9 mouse cellular contexts compared by ENCODE assay signal in the genomic region with DNA sequence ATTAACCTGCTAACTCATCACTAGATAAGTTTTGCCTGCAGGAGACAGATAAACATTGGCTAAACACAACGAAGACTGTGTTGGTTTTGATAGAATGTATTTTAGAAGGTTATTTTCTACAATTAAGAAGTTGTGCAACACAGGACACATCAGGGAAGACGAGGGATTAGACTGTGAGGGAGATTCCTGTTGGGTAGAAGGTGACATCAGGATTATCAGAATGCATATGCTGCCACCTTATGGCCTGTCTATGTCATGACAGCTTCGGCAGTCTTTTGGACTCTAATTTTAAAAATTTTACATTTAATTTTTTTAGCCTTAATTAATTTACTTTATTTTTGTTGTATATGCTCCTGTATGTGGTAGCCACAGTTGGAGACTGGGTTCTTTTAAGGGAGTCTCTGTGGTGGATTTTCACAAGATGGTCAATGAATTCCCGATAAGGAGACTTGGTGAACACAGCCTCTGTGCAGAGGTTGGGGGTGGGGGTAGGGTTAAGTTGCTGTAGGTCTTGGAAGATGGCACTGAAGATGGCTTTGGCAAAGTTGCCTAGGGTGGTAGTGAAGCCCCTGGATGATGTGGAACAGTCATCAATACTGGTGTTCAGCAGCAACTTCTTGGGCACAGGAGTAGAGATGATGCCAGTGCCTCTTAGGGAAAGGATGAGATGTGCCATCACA. TPM values are rescaled to one million over a fixed set of nuclear protein-coding genes. Genes with fewer than 3 reads are reported as not detected.
DNase-seq lines count a peak whose midpoint lies in the region; ATAC-seq and TF ChIP-seq lines count a peak whose summit lies in the region.
"Had no signal": no experiment of that assay in that cellular context is flagged by ENCODE, and none has a peak within 500 bp of the region (broad histone marks: within the 10 kb centered on the region; RNA-seq: fewer than 3 reads in every experiment).

No protein-coding gene starts in this region.

- whole genome bisulfite sequencing in forebrain, embryonic 11.5 days: 24% methylated on average over 4 of the region's 4 CpGs
- 26% methylated on average over 4 of the region's 4 CpGs for WGBS in forebrain, embryonic 15.5 days
- 17% methylated on average over 4 of the region's 4 CpGs for WGBS in thymus, adult 2 months

- TF ChIP-seq POLR2A in thymus, adult 2 months (IDR thresholded peaks at IDR 0.05; ENCODE audit: control insufficient read depth, extremely low read depth, insufficient read depth, low read length, poor library complexity): no peak

- no peak for ATAC-seq in forebrain, embryonic 11.5 days (replicated peaks; ENCODE audit: low FRiP score)
- no peak for ATAC-seq in forebrain, embryonic 15.5 days (replicated peaks)
- peak; percentile 68; the same call in 1 of the 2 replicates for ATAC-seq in megakaryocyte, adult 5-6 weeks (ENCODE audit: poor library complexity, severe bottlenecking)

- H3K4me3 ChIP-seq in forebrain, embryonic 11.5 days (ENCODE audit: low read depth, low read length): no peak overlapping the region
- no peak overlapping the region for H3K4me3 ChIP-seq in forebrain, embryonic 15.5 days
- no peak overlapping the region for H3K4me3 ChIP-seq in thymus, adult 2 months (ENCODE audit: control insufficient read depth, insufficient read depth, low read length)

- H3K27ac ChIP-seq in forebrain, embryonic 11.5 days (ENCODE audit: low read depth, low read length): no peak overlapping the region
- no peak overlapping the region for H3K27ac ChIP-seq in forebrain, embryonic 15.5 days (replicated peaks)
- H3K27ac ChIP-seq in thymus, adult 2 months (ENCODE audit: control insufficient read depth, insufficient read depth, low read length): no peak overlapping the region

- DNase-seq in forebrain, embryonic 11.5 days (ENCODE audit: low spot score): peak; percentile 46
- DNase-seq in thymus, adult 2 months: peak; percentile 12
- no peak for DNase-seq in thymus, postnatal 0 days (ENCODE audit: low spot score)
- DNase-seq in embryo, embryonic 11.5 days (ENCODE audit: low read depth, low spot score): peak; percentile 14
- peak; percentile 60 for DNase-seq in induced T-regulatory cell, adult 2 months (ENCODE audit: low read depth)
- peak; percentile 5 for DNase-seq in telencephalon, adult 2 months (ENCODE audit: low read depth, low spot score)

- no peak overlapping the region for H3K9ac ChIP-seq in forebrain, embryonic 11.5 days (ENCODE audit: low read length)
- no peak overlapping the region for H3K9ac ChIP-seq in forebrain, embryonic 15.5 days (replicated peaks)

- TF ChIP-seq CTCF in thymus, adult 2 months (IDR thresholded peaks at IDR 0.05; ENCODE audit: borderline replicate concordance, control insufficient read depth, extremely low read depth, insufficient read depth, low read length, poor library complexity): no peak

- no peaks in the 10 kb centered on the region for H3K27me3 ChIP-seq in forebrain, embryonic 11.5 days (ENCODE audit: control insufficient read depth, insufficient read depth, low read length)
- no peaks in the 10 kb centered on the region for H3K27me3 ChIP-seq in forebrain, embryonic 15.5 days
- H3K27me3 ChIP-seq in thymus, adult 2 months (ENCODE audit: control insufficient read depth, insufficient read depth, low read length): no peaks in the 10 kb centered on the region

- H3K4me1 ChIP-seq in forebrain, embryonic 11.5 days (replicated peaks; ENCODE audit: control insufficient read depth, insufficient read depth, low read length): no peaks in the 10 kb centered on the region
- no peaks in the 10 kb centered on the region for H3K4me1 ChIP-seq in forebrain, embryonic 15.5 days
- no peaks in the 10 kb centered on the region for H3K4me1 ChIP-seq in thymus, adult 2 months (replicated peaks; ENCODE audit: control insufficient read depth, insufficient read depth, low read length)

- no peak overlapping the region for H3K4me2 ChIP-seq in forebrain, embryonic 11.5 days (ENCODE audit: low read depth, low read length, severe bottlenecking)
- no peak overlapping the region for H3K4me2 ChIP-seq in forebrain, embryonic 15.5 days (replicated peaks)

- H3K36me3 ChIP-seq in forebrain, embryonic 11.5 days (ENCODE audit: control insufficient read depth, insufficient read depth, low read length): no peaks in the 10 kb centered on the region
- H3K36me3 ChIP-seq in forebrain, embryonic 15.5 days: no peaks in the 10 kb centered on the region
- no peaks in the 10 kb centered on the region for H3K36me3 ChIP-seq in thymus, adult 2 months (ENCODE audit: control insufficient read depth, insufficient read depth, low read length)

- H3K9me3 ChIP-seq in forebrain, embryonic 11.5 days (ENCODE audit: control insufficient read depth, low read length): no peaks in the 10 kb centered on the region
- no peaks in the 10 kb centered on the region for H3K9me3 ChIP-seq in forebrain, embryonic 15.5 days

RNA-seq across cellular contexts. Expression of a gene that starts 13.1 kb away (rescaled TPM):
- 1.6 and 2.9 TPM in 2 replicates for polyA plus RNA-seq in forebrain, embryonic 11.5 days (2014; fragmentation: Nextera tagmentation; extraction: Ambion mirVana)
- 2.1 and 2.2 TPM in 2 replicates for polyA plus RNA-seq in forebrain, embryonic 15.5 days (2015; fragmentation: Nextera tagmentation; extraction: Ambion mirVana)
- polyA plus RNA-seq in thymus, adult 2 months (2012; rRNA removed): 13.6 and 14.4 TPM in 2 replicates
- polyA plus RNA-seq in thymus, postnatal 0 days (2015; fragmentation: Nextera tagmentation; extraction: Ambion mirVana): 26.1 and 50.1 TPM in 2 replicates
- total RNA-seq in megakaryocyte, adult 5-6 weeks (2015): 25,767 and 33,746 TPM in 2 replicates
- 12,484 and 18,004 TPM in 2 replicates for total RNA-seq in megakaryocyte, adult 5-6 weeks (2017)

RNA-seq across cellular contexts. Expression of a gene that starts 18.0 kb away (rescaled TPM):
- not detected in 2 replicates for polyA plus RNA-seq in forebrain, embryonic 11.5 days (2014; fragmentation: Nextera tagmentation; extraction: Ambion mirVana)
- polyA plus RNA-seq in forebrain, embryonic 15.5 days (2015; fragmentation: Nextera tagmentation; extraction: Ambion mirVana): not detected in 2 replicates
- 1.1 and 1.6 TPM in 2 replicates for polyA plus RNA-seq in thymus, adult 2 months (2012; rRNA removed)
- 0.13 and 0.16 TPM in 2 replicates for polyA plus RNA-seq in thymus, postnatal 0 days (2015; fragmentation: Nextera tagmentation; extraction: Ambion mirVana)
- 0.07 TPM in 1 of 2 replicates, not detected in the other for total RNA-seq in megakaryocyte, adult 5-6 weeks (2015)
- 0.28 and 0.44 TPM in 2 replicates for total RNA-seq in megakaryocyte, adult 5-6 weeks (2017)
- polyA plus RNA-seq: heart, embryonic 16.5 days had no signal

RNA-seq across cellular contexts. Expression of a gene that starts 39.9 kb away (rescaled TPM):
- 3.6 and 6.9 TPM in 2 replicates for polyA plus RNA-seq in forebrain, embryonic 11.5 days (2014; fragmentation: Nextera tagmentation; extraction: Ambion mirVana)
- 2.8 and 6.1 TPM in 2 replicates for polyA plus RNA-seq in forebrain, embryonic 15.5 days (2015; fragmentation: Nextera tagmentation; extraction: Ambion mirVana)
- 13.3 and 13.8 TPM in 2 replicates for polyA plus RNA-seq in thymus, adult 2 months (2012; rRNA removed)
- polyA plus RNA-seq in thymus, postnatal 0 days (2015; fragmentation: Nextera tagmentation; extraction: Ambion mirVana): 77.0 and 115 TPM in 2 replicates
- 16,705 and 21,369 TPM in 2 replicates for total RNA-seq in megakaryocyte, adult 5-6 weeks (2015)
- total RNA-seq in megakaryocyte, adult 5-6 weeks (2017): 18,572 and 19,307 TPM in 2 replicates

RNA-seq across cellular contexts. Expression of a gene that starts 54.8 kb away (rescaled TPM):
- polyA plus RNA-seq in forebrain, embryonic 11.5 days (2014; fragmentation: Nextera tagmentation; extraction: Ambion mirVana): not detected in 2 replicates
- not detected in 2 replicates for polyA plus RNA-seq in forebrain, embryonic 15.5 days (2015; fragmentation: Nextera tagmentation; extraction: Ambion mirVana)
- 0.32 and 0.42 TPM in 2 replicates for polyA plus RNA-seq in thymus, adult 2 months (2012; rRNA removed)
- 0.28 and 0.38 TPM in 2 replicates for polyA plus RNA-seq in thymus, postnatal 0 days (2015; fragmentation: Nextera tagmentation; extraction: Ambion mirVana)
- total RNA-seq in megakaryocyte, adult 5-6 weeks (2015): 0.11 and 0.31 TPM in 2 replicates
- 0.29 TPM in 1 of 2 replicates, not detected in the other for total RNA-seq in megakaryocyte, adult 5-6 weeks (2017)
